Mouse (Mus musculus): ENCODE data around the gene Fgfr2.
A peak's percentile ranks its signal among the peaks of the same experiment; 100 is the strongest.

The Fgfr2 gene

DNA sequence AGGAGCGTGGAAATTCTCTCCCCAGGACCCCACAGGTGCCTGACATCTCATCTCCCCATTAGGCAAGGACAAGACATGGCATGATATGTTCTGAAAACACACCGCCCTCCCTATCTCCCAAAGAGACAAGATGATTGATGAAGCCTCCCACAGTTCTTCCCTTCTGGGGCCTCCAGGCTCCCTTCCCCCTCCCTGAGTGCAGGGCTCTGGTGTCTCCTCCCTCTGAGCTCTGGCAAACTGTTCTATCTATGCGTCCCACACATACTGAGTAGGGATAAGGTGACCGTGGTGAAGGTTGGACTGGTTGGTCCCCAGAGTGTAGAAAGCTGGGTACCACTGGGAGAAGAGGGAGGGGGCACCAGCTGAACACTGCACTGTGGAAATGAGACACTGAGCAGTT, 1024.7 kb downstream of the Fgfr2 start:
- no peak for DNase-seq (ENCODE audit: low spot score in 2 of 2)

DNA sequence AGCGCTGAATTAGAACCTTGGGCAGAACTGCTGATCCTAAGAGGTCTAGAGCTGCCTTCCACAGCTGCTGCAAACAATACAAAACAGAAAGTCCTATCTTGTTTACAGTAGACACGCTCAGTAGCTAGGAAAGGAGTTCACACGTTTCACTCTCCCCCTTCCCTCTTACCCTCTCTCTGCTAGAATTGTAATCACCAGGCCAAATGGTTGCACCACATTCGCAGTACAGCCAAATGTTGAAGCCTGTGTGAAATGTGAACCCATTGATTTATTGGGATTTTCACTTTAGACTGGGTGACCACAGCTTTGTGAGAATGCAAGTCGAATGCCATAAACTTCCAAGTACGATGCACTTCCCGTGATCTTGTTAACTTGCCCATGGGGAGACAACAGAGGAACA, 1028.5 kb downstream of the Fgfr2 start:
- no peak for DNase-seq (ENCODE audit: low spot score in 2 of 2)

DNA sequence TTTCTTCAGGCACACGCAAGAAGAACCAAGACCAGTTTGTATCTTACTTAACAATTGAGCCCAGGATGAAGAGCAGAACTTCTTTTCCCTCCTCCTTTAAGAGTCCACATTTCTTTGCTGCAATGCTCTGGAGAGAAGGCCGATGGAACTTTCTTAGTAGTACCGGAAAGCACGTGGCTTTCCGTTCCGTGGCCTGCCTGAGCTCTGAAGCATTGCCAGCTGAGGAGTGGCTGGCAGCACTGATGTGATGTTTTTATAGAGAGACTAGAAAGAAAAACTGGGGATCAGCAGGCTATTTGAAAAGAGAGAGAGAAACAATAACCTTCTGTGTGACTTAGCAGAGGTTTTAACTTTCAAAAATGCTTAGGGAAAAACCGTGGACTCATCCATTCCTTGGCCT, 1031.6 kb downstream of the Fgfr2 start:
- DNase-seq (ENCODE audit: low spot score in 2 of 2): no peak

DNA sequence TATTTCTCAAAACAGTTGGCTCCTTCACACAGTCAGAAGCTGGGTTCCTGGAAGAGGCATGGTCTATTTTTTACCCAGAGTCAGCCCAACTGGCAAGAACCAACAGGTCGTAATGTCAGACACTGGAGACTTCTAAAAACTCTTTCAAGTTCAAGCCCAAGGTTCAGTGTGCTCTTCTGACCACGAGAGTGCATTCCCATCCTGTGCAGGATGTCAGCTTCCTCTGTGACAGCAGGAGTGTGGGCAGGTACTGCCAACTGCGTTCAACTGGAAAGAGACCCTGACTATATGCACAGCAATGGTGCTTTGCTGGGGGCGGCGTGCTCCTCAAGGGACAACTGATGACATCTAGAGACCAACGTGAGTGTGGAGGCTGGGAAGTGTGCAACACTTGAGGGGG, 1034.5 kb downstream of the Fgfr2 start:
- DNase-seq (ENCODE audit: low spot score in 2 of 2): peak; percentile 25 to 31

DNA sequence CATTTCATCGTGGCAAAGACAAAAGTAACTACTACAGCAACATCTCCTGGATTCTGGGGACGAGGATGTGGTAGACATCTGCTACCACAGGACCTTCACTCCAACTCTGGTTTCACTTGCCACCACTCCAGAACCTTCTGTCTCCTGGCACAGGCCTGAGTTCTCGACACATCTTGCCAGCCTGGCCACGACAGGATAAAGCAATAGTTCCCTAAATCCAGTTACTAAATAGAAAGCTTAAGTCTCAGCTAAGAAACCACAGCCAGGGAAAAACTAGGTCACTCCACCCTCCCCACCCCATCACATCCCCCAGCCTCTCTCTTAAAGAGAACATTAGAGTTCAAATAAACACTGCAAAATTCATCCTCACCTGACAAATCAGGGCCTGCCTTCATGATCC, 1035.0 kb downstream of the Fgfr2 start:
- DNase-seq (ENCODE audit: low spot score in 2 of 2): no peak

DNA sequence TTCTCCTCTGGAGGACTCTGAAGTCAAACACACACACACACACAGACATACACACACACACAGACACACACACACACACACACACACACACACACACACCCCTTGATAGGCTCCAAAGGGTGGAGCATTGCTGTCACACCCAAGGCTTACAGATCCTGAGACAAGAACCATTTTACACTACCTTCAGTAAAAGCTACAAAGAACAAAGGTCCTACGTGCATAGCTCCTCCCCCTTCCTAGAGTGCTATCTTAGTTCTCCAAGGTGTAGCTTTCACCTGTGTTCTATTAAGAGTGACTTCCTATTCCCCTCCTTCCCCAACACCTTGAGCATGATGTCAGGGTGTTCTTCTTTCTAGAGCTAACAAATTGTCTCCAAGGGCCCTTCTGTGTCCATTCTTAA, 1047.3 kb downstream of the Fgfr2 start:
- no peak for DNase-seq (ENCODE audit: low spot score in 2 of 2)

DNA sequence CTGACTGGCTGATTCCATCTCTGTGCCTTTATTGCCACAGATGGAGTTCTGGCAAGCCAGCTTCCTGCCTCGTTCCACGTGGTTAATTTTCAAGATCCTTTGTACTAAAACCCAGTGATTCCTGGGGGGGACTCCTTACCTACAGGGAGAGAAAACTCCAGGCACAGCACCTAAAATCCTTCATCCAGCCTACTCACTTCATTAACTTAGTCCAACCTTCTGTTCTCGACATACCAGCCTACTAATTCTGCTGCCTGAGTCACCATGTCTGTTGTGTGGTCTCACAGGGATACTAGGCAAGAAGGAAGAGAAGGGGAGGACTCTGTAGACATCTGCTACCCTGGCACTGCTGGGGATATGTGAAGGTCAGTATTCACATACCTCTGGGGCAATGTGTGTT, 1048.6 kb downstream of the Fgfr2 start:
- peak; percentile 25 to 32 for DNase-seq (ENCODE audit: low spot score in 2 of 2)

DNA sequence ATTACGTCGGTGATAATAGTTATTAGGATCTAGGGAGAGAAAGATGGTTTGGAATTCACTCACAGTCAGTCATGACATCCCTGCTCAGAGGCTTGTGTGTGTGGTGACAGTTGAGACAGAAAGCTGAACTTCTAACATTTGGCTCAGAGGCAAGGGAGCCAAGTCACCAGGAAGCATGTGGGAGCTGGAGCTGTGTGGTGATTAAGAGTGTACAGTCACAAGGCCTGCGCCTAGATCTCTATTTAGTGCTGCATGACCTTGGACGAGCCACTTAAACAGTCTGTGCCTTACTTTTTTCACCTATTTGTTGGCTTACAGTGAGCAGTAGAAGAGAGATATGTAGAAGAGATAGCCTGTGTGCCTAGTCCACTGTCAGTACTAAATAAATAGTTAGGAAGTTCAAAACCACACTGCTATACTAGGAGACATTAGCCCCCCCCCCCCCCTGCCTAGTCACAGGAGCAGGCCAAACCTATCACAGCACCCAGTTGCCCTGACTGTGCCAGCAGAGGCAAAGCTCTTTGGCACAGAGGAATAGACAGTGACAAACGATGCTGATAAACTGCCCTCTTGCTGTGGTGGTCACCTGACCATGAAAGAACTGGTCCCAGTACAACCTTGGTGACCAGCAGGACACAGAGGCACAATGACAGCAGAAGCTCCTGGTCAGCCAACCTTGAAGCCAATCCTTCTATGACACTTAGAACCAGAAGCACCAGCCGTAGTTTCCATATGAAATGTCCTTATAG, 1052.1 kb downstream of the Fgfr2 start:
- DNase-seq (ENCODE audit: low spot score in 2 of 2): no peak

DNA sequence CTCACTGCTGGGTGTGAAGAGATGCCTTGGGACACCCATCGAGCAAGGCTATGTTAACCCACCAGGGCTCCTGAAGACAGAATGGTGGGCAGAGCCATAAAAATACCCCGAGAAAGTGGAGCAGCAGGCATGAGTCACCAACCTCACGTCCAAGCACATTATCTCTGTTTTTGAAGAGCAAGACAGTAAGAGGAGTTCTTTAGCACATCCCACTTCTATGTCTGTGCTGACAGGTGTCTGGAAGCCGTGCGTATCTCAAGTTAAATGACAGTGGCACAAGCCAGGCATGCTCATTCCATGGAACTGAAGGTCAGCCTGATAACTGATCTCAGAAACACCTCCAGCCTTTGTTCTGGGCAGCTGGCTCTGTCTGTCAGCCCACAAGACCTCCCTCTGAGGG, 1055.2 kb downstream of the Fgfr2 start:
- DNase-seq (ENCODE audit: low spot score in 2 of 2): peak; percentile 76 to 87

DNA sequence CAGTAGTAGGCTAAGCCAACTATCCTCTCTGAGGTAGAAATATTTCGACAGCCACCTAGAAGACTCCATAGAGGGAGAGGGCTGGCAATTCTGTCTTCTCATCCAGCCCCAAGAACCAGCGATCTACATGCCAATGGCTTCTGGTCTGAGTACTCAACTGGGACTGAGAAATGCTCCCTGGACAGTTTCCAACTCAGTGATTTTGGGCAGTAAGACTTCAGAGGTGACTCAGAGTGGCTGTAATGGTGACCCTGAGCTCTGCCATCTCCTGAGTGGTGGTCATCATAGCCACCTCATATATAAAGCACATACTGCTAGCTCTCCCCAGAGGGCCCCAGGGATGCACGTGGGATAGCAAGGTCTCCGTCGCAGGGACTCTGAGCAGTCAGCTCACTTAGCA, 1055.6 kb downstream of the Fgfr2 start:
- no peak for DNase-seq (ENCODE audit: low spot score in 2 of 2)

DNA sequence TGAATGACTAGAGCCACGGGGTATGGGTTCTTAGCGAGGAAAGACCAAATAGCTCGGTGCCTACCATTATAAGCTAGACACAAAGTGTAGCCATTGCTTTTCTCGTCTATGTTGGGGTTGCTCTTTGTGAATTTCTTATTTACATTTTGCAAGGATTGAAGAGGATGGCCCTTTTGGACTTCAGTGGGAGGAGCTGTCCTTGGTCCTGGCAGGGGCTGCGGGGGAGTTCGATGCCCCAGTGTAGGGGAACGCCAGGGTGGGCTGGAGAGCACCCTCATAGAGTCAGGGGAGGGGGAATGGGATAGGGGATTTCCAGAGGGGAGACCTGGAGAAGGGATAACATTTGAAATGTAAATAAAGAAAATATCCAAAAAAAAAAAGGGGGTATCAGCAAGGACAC, 1063.0 kb downstream of the Fgfr2 start:
- no peak for DNase-seq (ENCODE audit: low spot score in 2 of 2)

DNA sequence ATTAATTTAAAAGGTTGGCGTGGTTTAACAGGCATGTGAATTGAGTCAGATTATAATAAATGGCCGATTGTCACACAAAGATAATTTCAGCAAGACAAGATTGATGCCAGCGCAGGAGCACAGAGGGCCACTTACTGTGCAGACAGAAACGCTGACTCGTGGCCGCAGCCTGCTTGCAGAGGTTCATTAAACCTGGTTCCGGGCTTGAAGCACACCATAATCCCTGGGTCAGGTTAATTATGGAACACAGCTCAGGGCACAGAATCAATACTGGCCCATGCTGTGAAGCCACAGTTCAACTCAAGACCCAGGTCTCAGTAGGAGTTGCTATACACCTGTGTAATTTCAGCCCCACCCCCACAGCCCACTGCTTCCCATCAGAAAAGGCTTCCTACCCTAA, 1066.6 kb downstream of the Fgfr2 start:
- no peak for DNase-seq (ENCODE audit: low spot score in 2 of 2)

DNA sequence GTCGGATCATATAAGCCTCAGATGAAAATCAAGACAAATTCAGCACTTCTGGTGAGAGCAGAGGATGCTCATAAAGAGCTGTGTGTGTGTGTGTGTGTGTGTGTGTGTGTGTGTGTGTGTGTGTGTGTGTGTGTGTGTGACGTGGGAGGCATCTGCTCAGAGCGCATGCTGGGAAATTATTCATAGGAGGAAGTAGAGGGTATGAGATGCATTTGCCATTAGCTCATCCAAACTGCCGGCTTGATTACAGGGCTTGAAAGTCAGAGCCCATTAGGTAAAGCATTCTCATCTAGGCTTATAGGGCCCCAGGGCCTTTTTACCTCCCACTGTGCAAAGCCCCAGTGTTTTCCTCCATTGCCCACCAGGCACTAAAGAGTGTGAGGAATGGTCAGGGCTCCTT, 1076.5 kb downstream of the Fgfr2 start:
- no peak for DNase-seq (ENCODE audit: low spot score in 2 of 2)

DNA sequence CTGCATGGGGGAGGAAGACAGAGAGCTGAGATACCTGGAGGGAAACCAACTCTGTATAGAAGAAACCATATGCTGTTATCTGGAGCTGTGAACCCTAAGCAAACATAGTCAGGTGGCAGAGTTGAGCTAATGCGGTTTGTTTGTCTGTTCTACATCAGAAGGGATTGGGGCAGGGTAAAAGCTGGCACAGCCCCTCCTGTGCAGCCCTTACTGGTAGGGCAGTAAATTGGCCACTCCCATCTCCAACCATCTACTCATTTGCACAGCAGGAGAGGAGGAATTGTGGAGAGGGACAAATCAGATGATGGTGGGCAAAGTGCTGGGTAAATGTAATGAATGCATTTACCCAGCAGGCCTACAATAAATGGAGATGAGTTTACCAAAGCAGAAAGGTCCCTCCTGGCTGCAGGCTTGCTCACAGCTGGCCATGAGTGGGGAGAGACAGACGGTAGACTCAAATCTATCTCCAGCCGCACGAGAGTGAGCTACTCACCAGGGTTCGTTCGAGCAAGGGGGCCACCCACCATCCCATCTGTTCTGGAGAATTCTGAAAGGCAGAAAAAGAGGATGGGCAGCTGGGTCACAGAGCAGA, 1091.1 kb downstream of the Fgfr2 start:
- DNase-seq (ENCODE audit: low spot score in 2 of 2): no peak

DNA sequence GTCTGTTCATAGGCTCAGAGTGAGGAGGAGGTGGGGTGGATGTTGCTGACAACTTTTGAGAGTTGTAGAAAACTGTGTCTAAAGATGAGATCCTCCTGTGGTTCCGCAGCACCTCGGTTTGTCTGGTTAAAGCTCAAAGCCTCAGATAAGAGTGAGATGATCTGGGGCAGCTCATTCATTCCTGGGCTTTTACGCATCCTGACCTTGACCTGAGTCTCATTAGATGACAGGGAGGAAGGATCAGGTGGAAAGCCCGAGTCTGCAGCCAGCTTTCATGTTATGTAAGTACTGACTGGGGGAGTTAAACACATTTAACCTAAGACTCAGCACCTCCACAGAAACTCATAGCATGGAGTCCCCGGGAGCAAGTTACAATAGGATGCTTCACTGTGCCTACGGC, 1096.5 kb downstream of the Fgfr2 start:
- no peak for DNase-seq (ENCODE audit: low spot score in 2 of 2)

DNA sequence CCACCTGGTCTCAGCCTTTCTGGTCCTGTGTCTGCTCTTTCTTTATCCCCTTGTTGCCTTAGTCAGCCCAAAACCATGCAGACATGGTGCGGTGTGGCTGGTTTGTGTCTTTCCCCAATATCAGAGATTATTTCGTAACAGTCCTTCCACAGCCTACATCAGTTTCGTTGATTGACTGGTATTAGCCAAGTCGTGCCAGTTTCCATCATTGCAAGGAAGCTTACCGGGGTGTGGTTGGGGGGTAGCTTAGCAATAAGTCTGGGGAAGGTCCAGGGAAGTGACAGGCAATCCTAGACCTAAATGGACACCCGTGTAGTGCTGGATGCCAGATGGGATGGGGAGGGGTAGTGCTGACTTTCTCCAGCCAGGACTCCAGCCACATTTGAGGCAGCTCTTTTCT, 1097.6 kb downstream of the Fgfr2 start:
- DNase-seq (ENCODE audit: low spot score in 2 of 2): no peak

DNA sequence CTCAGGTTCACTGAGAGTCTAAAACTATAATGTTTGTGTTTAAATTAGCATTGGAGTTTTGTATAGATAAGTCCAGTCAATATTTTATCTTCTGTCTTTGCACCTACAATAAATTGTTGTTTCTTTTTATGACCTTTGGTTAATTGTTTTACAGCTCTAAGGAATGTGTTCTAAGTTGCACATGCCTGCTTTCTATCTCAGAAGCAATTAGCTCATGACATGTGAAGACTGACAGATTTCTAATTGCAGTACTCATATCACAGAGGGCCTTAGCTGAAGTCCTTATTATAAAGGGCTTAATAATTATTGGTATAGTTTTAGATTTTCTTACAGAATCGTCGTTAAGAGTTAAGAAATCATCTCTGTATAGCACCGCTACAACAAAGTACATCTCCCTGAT, 1107.2 kb downstream of the Fgfr2 start:
- DNase-seq (ENCODE audit: low spot score in 2 of 2): no peak

DNA sequence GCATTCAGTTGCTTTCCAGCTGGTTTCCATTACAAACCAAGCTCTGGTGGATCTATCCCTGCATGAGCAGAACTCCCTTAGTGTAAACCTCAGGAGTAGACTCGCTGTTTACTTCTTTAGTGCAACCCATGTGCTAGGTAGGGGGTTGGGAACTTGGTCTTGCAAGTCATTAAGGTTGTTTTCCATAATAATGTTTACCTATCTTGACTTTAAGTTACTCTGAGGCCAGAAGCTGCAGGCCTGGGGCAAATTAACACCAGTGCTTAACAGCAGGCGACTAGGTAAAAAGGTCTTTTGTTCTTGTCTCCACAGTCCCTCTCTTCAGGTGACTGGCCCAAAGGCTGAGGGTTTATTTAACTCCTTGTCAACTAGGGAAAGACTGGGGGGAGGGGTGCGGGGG, 1108.0 kb downstream of the Fgfr2 start:
- no peak for DNase-seq (ENCODE audit: low spot score in 2 of 2)

DNA sequence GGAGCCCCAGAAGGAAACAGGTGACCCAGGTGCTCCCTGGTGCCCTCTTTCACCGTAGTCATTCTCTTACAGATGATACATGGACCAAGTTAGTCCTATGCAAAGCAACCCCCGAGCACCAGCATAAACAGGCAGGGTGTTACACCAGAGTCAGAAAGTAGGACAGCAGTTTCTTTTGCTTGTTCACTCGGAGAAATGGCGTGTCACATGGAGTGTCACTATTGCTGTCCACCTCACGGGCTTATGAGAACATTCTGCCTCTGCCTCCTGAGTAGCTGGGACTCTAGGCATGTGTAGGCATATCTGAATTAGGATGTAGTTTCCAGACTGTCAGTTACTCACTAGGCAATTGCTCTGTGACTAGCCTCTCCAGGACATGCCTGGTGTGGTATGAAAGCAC, 1109.2 kb downstream of the Fgfr2 start:
- no peak for DNase-seq (ENCODE audit: low spot score in 2 of 2)

DNA sequence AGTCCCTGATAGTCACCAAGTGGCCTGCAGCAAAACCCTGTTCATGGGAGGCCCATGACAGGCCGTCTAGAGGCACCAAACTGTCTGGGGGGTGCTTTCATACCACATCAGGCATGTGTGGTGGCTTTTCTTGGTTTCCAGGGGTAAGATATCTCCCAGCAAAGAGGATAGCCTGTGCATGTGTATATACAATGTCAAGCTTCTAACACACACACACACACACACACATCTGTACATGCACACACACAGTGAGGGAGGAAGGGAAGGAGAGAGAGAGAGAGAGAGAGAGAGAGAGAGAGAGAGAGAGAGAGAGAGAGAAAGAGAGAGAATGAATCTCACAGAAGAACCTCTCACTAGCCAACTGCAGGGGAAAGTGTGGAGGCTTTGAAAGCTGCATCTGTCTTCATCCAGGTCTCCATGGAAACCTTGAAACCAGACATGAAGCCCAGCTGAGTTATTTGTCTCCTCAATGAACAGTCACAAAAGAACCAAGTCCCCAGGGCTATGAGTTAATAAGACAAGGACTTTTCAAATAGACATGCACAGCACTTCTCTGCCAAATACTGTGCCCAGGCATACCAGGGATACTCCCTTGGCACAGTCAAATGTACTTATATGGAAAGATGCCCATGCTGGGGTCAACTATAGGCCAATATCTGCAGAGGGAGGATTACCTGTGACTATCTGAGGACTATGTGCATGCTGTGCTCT, 1110.0 kb downstream of the Fgfr2 start:
- peak in 1 of 2 experiments; percentile 40 for DNase-seq (ENCODE audit: low spot score in 2 of 2)

DNA sequence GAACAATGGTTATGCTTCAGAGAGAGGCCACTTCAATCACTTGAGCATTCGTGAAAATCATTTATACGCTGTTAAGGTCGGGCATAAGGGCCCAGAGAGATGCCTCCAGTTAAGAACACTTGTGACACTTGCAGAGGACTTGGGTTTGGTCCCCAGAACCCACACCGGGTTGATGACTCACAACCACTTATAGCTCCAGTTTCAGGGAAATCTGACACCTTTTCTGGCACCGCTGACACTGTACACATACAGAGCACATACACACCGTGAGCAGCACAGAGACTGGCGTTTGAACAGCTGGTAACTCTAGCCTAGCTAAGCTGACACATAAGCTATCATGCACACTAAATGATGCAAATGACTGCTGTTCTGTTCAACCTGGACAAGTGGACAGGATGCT, 1114.1 kb downstream of the Fgfr2 start:
- DNase-seq (ENCODE audit: low spot score in 2 of 2): no peak

DNA sequence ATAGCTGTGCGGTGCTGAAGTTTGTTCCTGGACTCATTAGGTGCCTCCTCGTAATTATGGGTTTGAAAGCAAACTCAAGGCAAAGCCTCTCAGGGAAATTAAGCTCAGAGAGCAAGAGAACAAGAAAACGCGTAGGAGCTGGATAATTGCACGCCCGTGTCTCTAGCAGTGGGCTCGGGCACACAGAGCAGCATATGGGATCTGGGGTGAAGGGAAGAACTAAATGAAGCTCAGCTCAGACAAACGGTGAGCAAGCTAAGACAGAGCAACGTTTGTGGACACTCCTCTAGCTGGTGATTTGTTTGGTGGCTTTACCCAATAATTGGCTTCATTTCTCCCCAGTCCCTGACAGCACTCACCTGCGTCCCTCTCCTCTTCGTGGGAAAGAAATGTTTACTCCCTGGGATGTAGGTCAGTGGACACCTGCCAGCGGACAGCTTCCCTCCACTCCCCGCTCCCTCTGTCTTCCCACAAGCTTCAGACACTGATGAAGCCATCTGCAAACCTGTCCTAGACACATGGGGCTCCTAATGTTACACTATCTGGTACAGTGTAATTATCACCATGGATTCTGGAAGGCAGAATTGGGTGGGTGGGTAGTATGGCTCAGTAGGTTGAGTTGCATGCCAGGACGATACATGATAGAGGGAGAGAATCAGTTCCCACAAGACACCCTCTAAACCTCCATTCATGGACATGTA, 1117.0 kb downstream of the Fgfr2 start:
- DNase-seq (ENCODE audit: low spot score in 2 of 2): peak in 1 of 2 experiments; percentile 40

DNA sequence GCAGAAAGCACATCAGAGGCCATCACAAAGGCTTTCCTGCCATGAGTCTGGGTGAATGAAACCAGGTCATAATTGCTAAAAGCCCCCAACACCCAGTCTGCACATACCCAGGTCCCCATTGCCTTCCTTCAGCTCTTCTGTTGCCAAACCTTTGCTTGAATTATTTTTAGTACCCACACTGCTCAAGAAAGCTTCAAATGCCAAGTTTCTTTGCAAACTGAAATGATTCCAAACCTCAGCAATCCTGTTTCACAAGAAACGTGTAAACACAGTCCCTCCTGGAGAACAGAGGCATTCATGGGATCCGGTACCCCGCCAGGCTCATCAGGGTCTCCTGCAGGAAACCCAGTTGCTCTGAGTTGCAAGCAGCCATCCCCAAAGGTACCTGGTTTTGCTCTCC, 1130.3 kb downstream of the Fgfr2 start:
- no peak for DNase-seq (ENCODE audit: low spot score in 2 of 2)
